In genomic region chr15:99861955-99862354, GRCm38 (mm10) we compare ENCODE assay signal across 10 mouse cellular contexts. TPM values are rescaled to one million over a fixed set of nuclear protein-coding genes. Genes with fewer than 3 reads are reported as not detected.
DNase-seq lines count a peak whose midpoint lies in the region; ATAC-seq and TF ChIP-seq lines count a peak whose summit lies in the region.
"Had no signal": no experiment of that assay in that cellular context is flagged by ENCODE, and none has a peak within 500 bp of the region (broad histone marks: within the 10 kb centered on the region; RNA-seq: fewer than 3 reads in every experiment).

No protein-coding gene starts in this region.

- no peaks in the 10 kb centered on the region for H3K36me3 ChIP-seq in midbrain, embryonic 11.5 days (ENCODE audit: control insufficient read depth, insufficient read depth, low read length)
- H3K36me3 ChIP-seq in midbrain, embryonic 13.5 days = no peaks in the 10 kb centered on the region
- no peaks in the 10 kb centered on the region for H3K36me3 ChIP-seq in stomach, embryonic 15.5 days

- H3K27ac ChIP-seq in gastrocnemius, adult 2 months = peak overlapping the region; percentile 38; the same call in 1 of the 2 replicates
- no peak overlapping the region for H3K27ac ChIP-seq in midbrain, embryonic 11.5 days (ENCODE audit: low read depth, low read length)
- no peak overlapping the region for H3K27ac ChIP-seq in midbrain, embryonic 13.5 days
- H3K27ac ChIP-seq in stomach, embryonic 15.5 days = peak overlapping the region; percentile 68; the same call in 1 of the 2 replicates

- 55% methylated on average over 11 of the region's 11 CpGs for WGBS in midbrain, embryonic 11.5 days
- WGBS in midbrain, embryonic 13.5 days = 54% methylated on average over 11 of the region's 11 CpGs
- WGBS in stomach, embryonic 15.5 days = 29% methylated on average over 11 of the region's 11 CpGs

- intact Hi-C loops in gastrocnemius, adult 2 months (cut with DNase I) = no loop called here

- no peak for DNase-seq in gastrocnemius, adult 2 months
- no peak for DNase-seq in gastrocnemius, postnatal 4 days (ENCODE audit: low spot score in 2 of 2)
- peak; percentile 79 for DNase-seq in midbrain, embryonic 11.5 days (ENCODE audit: low spot score, missing footprints)
- DNase-seq in kidney, postnatal 4 days = peak; percentile 48 to 69
- no peak for DNase-seq in right cerebral cortex, postnatal 4 days
- no peak for DNase-seq in left cerebral cortex, adult 8-10 months (ENCODE audit: low spot score in 2 of 2)
- DNase-seq: heart, adult 11 months; lung, postnatal 36 days had no signal

- H3K9me3 ChIP-seq in midbrain, embryonic 11.5 days (ENCODE audit: control insufficient read depth, low read length) = no peaks in the 10 kb centered on the region
- no peaks in the 10 kb centered on the region for H3K9me3 ChIP-seq in midbrain, embryonic 13.5 days
- no peaks in the 10 kb centered on the region for H3K9me3 ChIP-seq in stomach, embryonic 15.5 days

- H3K4me1 ChIP-seq in midbrain, embryonic 11.5 days (ENCODE audit: control insufficient read depth, insufficient read depth, low read length) = peaks cover 7% of the 10 kb centered on the region
- H3K4me1 ChIP-seq in midbrain, embryonic 13.5 days (replicated peaks) = peaks cover 11% of the 10 kb centered on the region
- peaks cover 14% of the 10 kb centered on the region for H3K4me1 ChIP-seq in stomach, embryonic 15.5 days

- ATAC-seq in midbrain, embryonic 11.5 days (ENCODE audit: low FRiP score) = no peak
- ATAC-seq in midbrain, embryonic 13.5 days = no peak
- no peak for ATAC-seq in stomach, embryonic 15.5 days (ENCODE audit: insufficient read depth, low FRiP score, low read depth)

- H3K4me2 ChIP-seq in midbrain, embryonic 11.5 days = no peak overlapping the region
- no peak overlapping the region for H3K4me2 ChIP-seq in midbrain, embryonic 13.5 days (replicated peaks)
- no peak overlapping the region for H3K4me2 ChIP-seq in stomach, embryonic 15.5 days

- TF ChIP-seq CTCF in gastrocnemius, adult 2 months (IDR thresholded peaks at IDR 0.05) = no peak

- no peak overlapping the region for H3K4me3 ChIP-seq in gastrocnemius, adult 2 months
- H3K4me3 ChIP-seq in midbrain, embryonic 11.5 days (ENCODE audit: low read depth, low read length) = no peak overlapping the region
- no peak overlapping the region for H3K4me3 ChIP-seq in midbrain, embryonic 13.5 days (replicated peaks)
- no peak overlapping the region for H3K4me3 ChIP-seq in stomach, embryonic 15.5 days (replicated peaks)

- H3K9ac ChIP-seq in midbrain, embryonic 11.5 days (ENCODE audit: low read length) = no peak overlapping the region
- H3K9ac ChIP-seq in midbrain, embryonic 13.5 days (replicated peaks) = no peak overlapping the region
- no peak overlapping the region for H3K9ac ChIP-seq in stomach, embryonic 15.5 days

- H3K27me3 ChIP-seq in midbrain, embryonic 11.5 days (ENCODE audit: control insufficient read depth, insufficient read depth, low read length) = no peaks in the 10 kb centered on the region
- H3K27me3 ChIP-seq in midbrain, embryonic 13.5 days = no peaks in the 10 kb centered on the region
- H3K27me3 ChIP-seq in stomach, embryonic 15.5 days (replicated peaks) = no peaks in the 10 kb centered on the region

RNA-seq across cellular contexts. Expression of gene Lima1, which starts 13.3 kb away (rescaled TPM):
- total RNA-seq in gastrocnemius, adult 2 months (2021) = 1 to 10 TPM; 7.9 to 9.8 TPM
- 10 to 100 TPM; 63.5 to 68.6 TPM for total RNA-seq in gastrocnemius, postnatal 4 days (2021)
- polyA plus RNA-seq in midbrain, embryonic 11.5 days (2014; fragmentation: Nextera tagmentation; extraction: Ambion mirVana) = 22.0 and 25.9 TPM in 2 replicates
- polyA plus RNA-seq in midbrain, embryonic 13.5 days (2015; fragmentation: Nextera tagmentation; extraction: Ambion mirVana) = 17.1 and 17.2 TPM in 2 replicates
- 71.2 and 78.3 TPM in 2 replicates for polyA plus RNA-seq in stomach, embryonic 15.5 days (2015; fragmentation: Nextera tagmentation; extraction: Ambion mirVana)
- 10 to 100 TPM in 3 of 4 experiments, 1 to 10 TPM in 1; 8.6 to 12.5 (median 10.2) TPM for total RNA-seq in left cerebral cortex, adult 8-10 months (2022)

Comparison
In these comparisons a context has a peak if more than half of its experiments do, and no peak if none do; other contexts are left out.
1. RNA of gene Lima1, which starts 13.3 kb away (total RNA-seq): 63.5 to 68.6 TPM in gastrocnemius, postnatal 4 days; 8.6 to 12.5 TPM in left cerebral cortex, adult 8-10 months and 7.9 to 9.8 TPM in gastrocnemius, adult 2 months; every median in the first group is over 4 times any median in the second.
2. DNase-seq: peak in midbrain, embryonic 11.5 days (single experiment) and kidney, postnatal 4 days (2 of 2); none in gastrocnemius, adult 2 months (single experiment), gastrocnemius, postnatal 4 days (0 of 2), right cerebral cortex, postnatal 4 days (single experiment) and left cerebral cortex, adult 8-10 months (0 of 2).
3. H3K27ac ChIP-seq: peak in gastrocnemius, adult 2 months (single experiment) and stomach, embryonic 15.5 days (single experiment); none in midbrain, embryonic 11.5 days (single experiment) and midbrain, embryonic 13.5 days (single experiment).